Mouse (Mus musculus) lung, embryonic 14.5 days (tissue): ENCODE data around the gene Tbx10. TPM values are rescaled to one million over a fixed set of nuclear protein-coding genes. Genes with fewer than 3 reads are reported as not detected.

Source experiments
- ATAC-seq: fragments of 200-750 bp; cut with Nextera tagmentation; 2 replicates; pipeline ENCODE4 v1.8.0; 2017; ENCODE audit warnings: mild to moderate bottlenecking, moderate TSS enrichment, moderate library complexity; ENCODE audit not compliant: insufficient read depth
- DNase-seq: peaks from one replicate; pipeline ENCODE4 v3.0.0-alpha.2; 2015
- H3K27ac ChIP-seq: fragments of 300-500 bp; sonication (generic); 2 replicates; pipeline ENCODE4 v1.5.1; 2014; ENCODE audit warnings: low read depth, mild to moderate bottlenecking, moderate library complexity
- H3K27me3 ChIP-seq: fragments of 300-500 bp; sonication (generic); 2 replicates; pipeline ENCODE4 v1.6.1; 2014; ENCODE audit warnings: low read length, control low read depth; ENCODE audit not compliant: insufficient read depth
- H3K36me3 ChIP-seq: fragments of 300-500 bp; sonication (generic); 2 replicates; pipeline ENCODE4 v1.6.1; 2014; ENCODE audit warnings: control low read depth; ENCODE audit not compliant: insufficient read depth
- H3K4me1 ChIP-seq: fragments of 300-500 bp; sonication (generic); 2 replicates; pipeline ENCODE4 v1.6.1; 2014; ENCODE audit warnings: antibody characterized with exemption, control low read depth; ENCODE audit not compliant: insufficient read depth
- H3K4me2 ChIP-seq: fragments of 300-500 bp; sonication (generic); 2 replicates; pipeline ENCODE4 v1.6.1; 2014; ENCODE audit warnings: mild to moderate bottlenecking
- H3K4me3 ChIP-seq: fragments of 300-500 bp; sonication (generic); 2 replicates; pipeline ENCODE4 v1.5.1; 2014; ENCODE audit warnings: low read depth, low read length
- H3K9ac ChIP-seq: fragments of 300-500 bp; sonication (generic); 2 replicates; pipeline ENCODE4 v1.6.1; 2014
- H3K9me3 ChIP-seq: fragments of 300-500 bp; sonication (generic); 2 replicates; pipeline ENCODE4 v1.6.1; 2016; ENCODE audit warnings: low read depth, low read length, control low read depth
- CTCF ChIP-seq: IDR thresholded peaks from 2 replicates; pipeline ENCODE4 v1.5.1; 2016; ENCODE audit warnings: antibody characterized with exemption, low read depth
- WGBS: fragments of 180-500 bp; shearing (Covaris S2); extraction: QIAGEN DNeasy Blood & Tissue Kit; methylation state at CpG from one replicate; pipeline ENCODE4 v1.1.7; 2014; 5-methylcytosine and 5-hydroxymethylcytosine counted together
- polyA plus RNA-seq: library from polyadenylated mRNA; unstranded; fragments of >200 nt; fragmentation: Nextera tagmentation; extraction: Ambion mirVana; gene quantifications from 2 replicates; pipeline ENCODE4 v1.2.1, GENCODE M21; 2014

Tbx10 gene
- polyA plus RNA-seq, 1 experiment from 2014 or later: not detected

- no peaks in the 10 kb centered on the region for H3K27me3 ChIP-seq
- H3K27ac ChIP-seq: no peak within 1 kb of the TSS
- H3K9me3 ChIP-seq: no peaks in the 10 kb centered on the region
- 55% methylated on average over 1 of the region's 1 CpGs for WGBS
- H3K4me3 ChIP-seq: no peak within 1 kb of the TSS
- no peak for DNase-seq
- ATAC-seq: no peak
- peaks cover 28% of the 10 kb centered on the region for H3K36me3 ChIP-seq
- H3K9ac ChIP-seq: no peak within 1 kb of the TSS; the same call in 1 of the 2 replicates
- peaks cover 5% of the 10 kb centered on the region; the same call in 1 of the 2 replicates for H3K4me1 ChIP-seq
- no peak for TF ChIP-seq CTCF
- no peak within 1 kb of the TSS for H3K4me2 ChIP-seq
These were observed 10.6 kb downstream of the Tbx10 start, which contains the start of gene Doc2g for GRCm38 (mm10) chr19:4003112-4003511. Doc2g (plus strand) TSS chr19:4003313.

GRCm38 (mm10) chr19:4003641-4004040 is 11.1 kb downstream of the Tbx10 start:
- ATAC-seq (no peak), DNase-seq (no peak)
- Histone ChIP-seq H3K27me3 (no peaks in the 10 kb centered on the region), H3K9ac (no peak overlapping the region), H3K4me1 (peaks cover 5% of the 10 kb centered on the region; the same call in 1 of the 2 replicates), H3K9me3 (no peaks in the 10 kb centered on the region), H3K4me2 (no peak overlapping the region), H3K4me3 (no peak overlapping the region), H3K36me3 (peaks cover 34% of the 10 kb centered on the region), H3K27ac (no peak overlapping the region)
- no peak for TF ChIP-seq CTCF
- WGBS: 73% methylated on average over 12 of the region's 12 CpGs

- H3K4me1 ChIP-seq: peaks cover 5% of the 10 kb centered on the region; the same call in 1 of the 2 replicates
- H3K4me3 ChIP-seq: no peak overlapping the region
- no peaks in the 10 kb centered on the region for H3K9me3 ChIP-seq
- no peaks in the 10 kb centered on the region for H3K27me3 ChIP-seq
- TF ChIP-seq CTCF: no peak
- no peak overlapping the region for H3K9ac ChIP-seq
- no peak overlapping the region for H3K4me2 ChIP-seq
- WGBS: 81% methylated on average over 15 of the region's 15 CpGs
- ATAC-seq: no peak
- H3K36me3 ChIP-seq: peaks cover 40% of the 10 kb centered on the region
- no peak for DNase-seq
- H3K27ac ChIP-seq: no peak overlapping the region
These were observed 11.8 kb downstream of the Tbx10 start for GRCm38 (mm10) chr19:4004331-4004730.

GRCm38 (mm10) chr19:4005091-4005490 is 12.5 kb downstream of the Tbx10 start:
- peaks cover 5% of the 10 kb centered on the region; the same call in 1 of the 2 replicates for H3K4me1 ChIP-seq
- no peak overlapping the region for H3K27ac ChIP-seq
- H3K9me3 ChIP-seq: no peaks in the 10 kb centered on the region
- H3K9ac ChIP-seq: no peak overlapping the region
- H3K36me3 ChIP-seq: peaks cover 48% of the 10 kb centered on the region
- no peak for TF ChIP-seq CTCF
- H3K4me2 ChIP-seq: no peak overlapping the region
- no peaks in the 10 kb centered on the region for H3K27me3 ChIP-seq
- DNase-seq (no peak), ATAC-seq (no peak)
- H3K4me3 ChIP-seq: no peak overlapping the region
- 82% methylated on average over 9 of the region's 9 CpGs for WGBS

GRCm38 (mm10) chr19:4005971-4006370 is 13.4 kb downstream of the Tbx10 start:
- DNase-seq: no peak
- Histone ChIP-seq H3K9me3 (no peaks in the 10 kb centered on the region), H3K4me2 (no peak overlapping the region), H3K27ac (no peak overlapping the region), H3K36me3 (peaks cover 55% of the 10 kb centered on the region), H3K27me3 (no peaks in the 10 kb centered on the region), H3K4me3 (no peak overlapping the region), H3K9ac (no peak overlapping the region), H3K4me1 (peaks cover 5% of the 10 kb centered on the region; the same call in 1 of the 2 replicates)
- WGBS: 91% methylated on average over 8 of the region's 8 CpGs
- no peak for TF ChIP-seq CTCF
- no peak for ATAC-seq

- H3K4me3 ChIP-seq: no peak overlapping the region
- no peak overlapping the region for H3K27ac ChIP-seq
- H3K4me2 ChIP-seq: no peak overlapping the region; the same call in 1 of the 2 replicates
- H3K9me3 ChIP-seq: no peaks in the 10 kb centered on the region
- H3K9ac ChIP-seq: no peak overlapping the region
- ATAC-seq (no peak), DNase-seq (no peak)
- no peaks in the 10 kb centered on the region for H3K27me3 ChIP-seq
- TF ChIP-seq CTCF: no peak
- peaks cover 46% of the 10 kb centered on the region for H3K36me3 ChIP-seq
- 91% methylated on average over 5 of the region's 5 CpGs for WGBS
- no peaks in the 10 kb centered on the region for H3K4me1 ChIP-seq
These were observed 18.5 kb downstream of the Tbx10 start for GRCm38 (mm10) chr19:4011086-4011485.

- peak within 1 kb of the TSS; percentile 52 for H3K27ac ChIP-seq
- H3K4me2 ChIP-seq: peak within 1 kb of the TSS; percentile 72
- peaks cover 33% of the 10 kb centered on the region for H3K36me3 ChIP-seq
- WGBS: under 1% methylated on average over 45 of the region's 45 CpGs
- peak within 1 kb of the TSS; percentile 71 for H3K9ac ChIP-seq
- no peaks in the 10 kb centered on the region for H3K27me3 ChIP-seq
- peak within 1 kb of the TSS; percentile 88 for H3K4me3 ChIP-seq
- no peaks in the 10 kb centered on the region for H3K9me3 ChIP-seq
- DNase-seq: peak; percentile 100
- TF ChIP-seq CTCF: peak; percentile 91
- no peaks in the 10 kb centered on the region for H3K4me1 ChIP-seq
- peak; percentile 99 for ATAC-seq
These were observed 20.0 kb downstream of the Tbx10 start, which contains the start of gene Ndufv1 for GRCm38 (mm10) chr19:4012432-4013022. Ndufv1 (minus strand) TSS chr19:4012806.
